Mouse (Mus musculus): ENCODE data around the gene 4930578C19Rik.
"Not testable (repeated sequence)": the region's sequence is repeated elsewhere in the genome, so short reads cannot be mapped to it uniquely, and the experiment has no call there.

Gene 4930578C19Rik

GRCm38 (mm10) chrX:18461198-18461601 lies at the start of gene 4930578C19Rik:
Gene 4930578C19Rik (minus strand): TSS chrX:18461397.
- DNase-seq, result peak; percentile 27 to 37

- DNase-seq, result no peak
These were observed 6.5 kb upstream of the 4930578C19Rik start for GRCm38 (mm10) chrX:18467690-18468089.

- DNase-seq, result no peak
These were observed 1.7 kb upstream of the 4930578C19Rik start for GRCm38 (mm10) chrX:18462879-18463278.

GRCm38 (mm10) chrX:18451559-18451958 lies 9.6 kb downstream of the 4930578C19Rik start:
- no peak for DNase-seq

- peak; percentile 64 to 70 for DNase-seq
These were observed 19.1 kb downstream of the 4930578C19Rik start for GRCm38 (mm10) chrX:18442066-18442465.

GRCm38 (mm10) chrX:18425451-18425850 lies 35.7 kb downstream of the 4930578C19Rik start:
- peak in 1 of 2 experiments; percentile 54 for DNase-seq

GRCm38 (mm10) chrX:18423206-18423605 lies 38.0 kb downstream of the 4930578C19Rik start:
- DNase-seq, result peak; percentile 11 to 14

GRCm38 (mm10) chrX:18420161-18420784 lies 40.9 kb downstream of the 4930578C19Rik start:
- no peak for DNase-seq

- DNase-seq, result no peak
These were observed 42.2 kb downstream of the 4930578C19Rik start for GRCm38 (mm10) chrX:18418977-18419376.

GRCm38 (mm10) chrX:18414560-18414959 lies 46.6 kb downstream of the 4930578C19Rik start:
- no peak for DNase-seq

GRCm38 (mm10) chrX:18411071-18411840 lies 49.9 kb downstream of the 4930578C19Rik start:
- no peak for DNase-seq

GRCm38 (mm10) chrX:18409598-18409997 lies 51.6 kb downstream of the 4930578C19Rik start:
- no peak for DNase-seq

GRCm38 (mm10) chrX:18402296-18402695 lies 58.9 kb downstream of the 4930578C19Rik start:
- peak in 1 of 2 experiments; percentile 2 for DNase-seq

- no peak for DNase-seq
These were observed 64.5 kb downstream of the 4930578C19Rik start for GRCm38 (mm10) chrX:18396700-18397099.

- DNase-seq, result not testable (repeated sequence)
These were observed 77.0 kb downstream of the 4930578C19Rik start for GRCm38 (mm10) chrX:18384181-18384580.
